Comparison of ENCODE assay signal across 17 mouse cellular contexts in the genomic region with DNA sequence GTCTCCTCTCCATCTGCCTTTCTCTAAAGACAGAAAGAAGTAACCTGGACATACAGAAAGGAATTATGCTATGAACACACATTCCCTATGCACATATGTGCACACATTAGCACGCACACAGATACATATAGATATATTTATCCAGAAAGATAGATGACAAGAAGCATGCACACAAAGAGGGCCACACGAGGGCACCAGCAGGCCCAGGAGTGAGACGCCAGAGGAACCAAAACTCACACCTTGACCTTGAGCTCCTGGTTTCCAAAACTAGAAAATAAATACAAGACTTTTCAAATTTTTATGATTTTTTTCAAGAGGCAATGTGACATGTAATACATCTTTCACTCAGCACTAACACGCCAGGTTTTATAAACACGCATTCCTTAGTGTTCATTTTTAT.
DNase-seq lines count a peak whose midpoint lies in the region; ATAC-seq and TF ChIP-seq lines count a peak whose summit lies in the region.
"Had no signal": no experiment of that assay in that cellular context is flagged by ENCODE, and none has a peak within 500 bp of the region (broad histone marks: within the 10 kb centered on the region; RNA-seq: fewer than 3 reads in every experiment).

No protein-coding gene starts in this region.

- no peak for DNase-seq in heart, adult 2 months
- no peak for DNase-seq in heart, postnatal 36 days
- no peak for DNase-seq in lung, embryonic 14.5 days
- DNase-seq in lung, postnatal 14 days: no peak
- no peak for DNase-seq in CH12.LX (ENCODE audit: extremely low read depth)
- DNase-seq in brain, adult 2 months (ENCODE audit: low read depth, low spot score): peak; percentile 28
- no peak for DNase-seq in testis, postnatal 14 days (ENCODE audit: low spot score)
- DNase-seq: gastrocnemius, postnatal 14 days; kidney, adult 9 months; liver; right cerebral cortex, postnatal 25 days had no signal

- no peaks in the 10 kb centered on the region for H3K79me2 ChIP-seq in heart, adult 2 months (replicated peaks; ENCODE audit: control insufficient read depth, insufficient read depth, low read length)
- H3K79me2 ChIP-seq in CH12.LX (replicated peaks; ENCODE audit: control insufficient read depth, extremely low read depth, insufficient read depth, poor library complexity, severe bottlenecking): no peaks in the 10 kb centered on the region

- ATAC-seq in lung, embryonic 14.5 days (ENCODE audit: insufficient read depth): no peak
- ATAC-seq: forebrain, embryonic 16.5 days; midbrain, embryonic 13.5 days had no signal

- intact Hi-C loops in heart, adult 2 months (cut with DNase I): no loop called here
- intact Hi-C loops in heart, postnatal 36 days (cut with DNase I): no loop called here

- in situ Hi-C loops in CH12.LX (cut with MboI; ENCODE audit: low pct_ligation_motif_present, low pct_unique_long_range_greater_than_20kb, low sequenced_read_pairs): no loop called here

- no peaks in the 10 kb centered on the region for H3K36me3 ChIP-seq in heart, adult 2 months (ENCODE audit: control insufficient read depth, insufficient read depth, low read length)
- no peaks in the 10 kb centered on the region for H3K36me3 ChIP-seq in lung, embryonic 14.5 days (ENCODE audit: insufficient read depth)
- H3K36me3 ChIP-seq in CH12.LX (replicated peaks in 1 of 2; ENCODE audit: control insufficient read depth in 1 of 2, insufficient read depth in 1 of 2, low read length in 1 of 2): no peaks in the 10 kb centered on the region
- H3K36me3 ChIP-seq: embryonic facial prominence, embryonic 15.5 days; heart, embryonic 13.5 days; midbrain, embryonic 13.5 days had no signal

- TF ChIP-seq EP300 in heart, adult 2 months (IDR thresholded peaks at IDR 0.05; ENCODE audit: insufficient read depth, low read depth, low read length): no peak
- TF ChIP-seq EP300 in CH12.LX (IDR thresholded peaks at IDR 0.05; ENCODE audit: low read length): no peak

- H3K4me3 ChIP-seq in heart, adult 2 months: no peak overlapping the region
- H3K4me3 ChIP-seq in lung, embryonic 14.5 days (ENCODE audit: low read depth, low read length): no peak overlapping the region
- no peak overlapping the region for H3K4me3 ChIP-seq in CH12.LX (replicated peaks in 1 of 3; ENCODE audit: low read depth in 2 of 3, low read length in 2 of 3, poor library complexity in 1 of 3)
- H3K4me3 ChIP-seq: embryonic facial prominence, embryonic 15.5 days; heart, embryonic 13.5 days; midbrain, embryonic 13.5 days had no signal

- H3K9me3 ChIP-seq in lung, embryonic 14.5 days (ENCODE audit: low read depth, low read length): no peaks in the 10 kb centered on the region
- H3K9me3 ChIP-seq in CH12.LX (replicated peaks; ENCODE audit: low read length): peaks cover 3% of the 10 kb centered on the region
- H3K9me3 ChIP-seq: embryonic facial prominence, embryonic 15.5 days; heart, embryonic 13.5 days; midbrain, embryonic 13.5 days had no signal

- peak; percentile 56 for TF ChIP-seq RAD21 in CH12.LX (IDR thresholded peaks at IDR 0.05; ENCODE audit: low read depth, low read length)

- TF ChIP-seq CTCF in heart, adult 2 months (IDR thresholded peaks at IDR 0.05): peak; percentile 15; the same call in 1 of the 2 replicates
- TF ChIP-seq CTCF in lung, embryonic 14.5 days (IDR thresholded peaks at IDR 0.05; ENCODE audit: low read depth): peak; percentile 39; the same call in 1 of the 2 replicates
- peak in 1 of 2 experiments; percentile 54; a peak in 2 of 4 replicates for TF ChIP-seq CTCF in CH12.LX (conservative IDR thresholded peaks at IDR 0.05 in 1 of 2, IDR thresholded peaks at IDR 0.05 in 1 of 2; ENCODE audit: low read depth in 2 of 2, low read length in 2 of 2)

- TF ChIP-seq POLR2A in heart, adult 2 months (IDR thresholded peaks at IDR 0.05; ENCODE audit: insufficient read depth, low read depth, low read length): no peak
- TF ChIP-seq POLR2A in CH12.LX (IDR thresholded peaks at IDR 0.05; ENCODE audit: low read depth, low read length): no peak

- H3K4me2 ChIP-seq in lung, embryonic 14.5 days: no peak overlapping the region
- no peak overlapping the region for H3K4me2 ChIP-seq in CH12.LX (ENCODE audit: insufficient read depth, low read depth, poor library complexity, severe bottlenecking)
- H3K4me2 ChIP-seq: embryonic facial prominence, embryonic 15.5 days; heart, embryonic 13.5 days; hindbrain, embryonic 14.5 days; midbrain, embryonic 13.5 days had no signal

- no peak overlapping the region for H3K9ac ChIP-seq in heart, adult 2 months (ENCODE audit: low read depth, low read length)
- H3K9ac ChIP-seq in lung, embryonic 14.5 days: no peak overlapping the region
- no peak overlapping the region for H3K9ac ChIP-seq in CH12.LX (ENCODE audit: insufficient read depth, low read depth)
- H3K9ac ChIP-seq: embryonic facial prominence, embryonic 15.5 days; heart, embryonic 13.5 days; hindbrain, embryonic 14.5 days; midbrain, embryonic 13.5 days had no signal

- dilution Hi-C loops in CH12.LX (cut with MboI; ENCODE audit: extremely low pct_ligation_motif_present, extremely low pct_unique_long_range_greater_than_20kb, low sequenced_read_pairs): no loop called here

- 77% methylated on average over 5 of the region's 5 CpGs for WGBS in heart, adult 2 months
- 54% methylated on average over 5 of the region's 5 CpGs for WGBS in lung, embryonic 14.5 days

- no peaks in the 10 kb centered on the region for H3K27me3 ChIP-seq in heart, adult 2 months (ENCODE audit: control insufficient read depth, insufficient read depth, low read length)
- H3K27me3 ChIP-seq in lung, embryonic 14.5 days (ENCODE audit: insufficient read depth, low read length): no peaks in the 10 kb centered on the region
- peaks cover 23% of the 10 kb centered on the region for H3K27me3 ChIP-seq in CH12.LX (replicated peaks)
- H3K27me3 ChIP-seq: embryonic facial prominence, embryonic 15.5 days; heart, embryonic 13.5 days; midbrain, embryonic 13.5 days had no signal

- H3K4me1 ChIP-seq in heart, adult 2 months (ENCODE audit: control insufficient read depth, insufficient read depth, low read length): no peaks in the 10 kb centered on the region
- H3K4me1 ChIP-seq in lung, embryonic 14.5 days (ENCODE audit: insufficient read depth): no peaks in the 10 kb centered on the region
- peaks cover 0 to 7% of the 10 kb centered on the region in 2 experiments; a peak in 3 of 4 replicates for H3K4me1 ChIP-seq in CH12.LX (ENCODE audit: control insufficient read depth in 1 of 2, insufficient read depth in 2 of 2)
- H3K4me1 ChIP-seq: midbrain, embryonic 13.5 days had no signal

- H3K27ac ChIP-seq in heart, adult 2 months: no peak overlapping the region
- no peak overlapping the region for H3K27ac ChIP-seq in lung, embryonic 14.5 days (ENCODE audit: low read depth)
- H3K27ac ChIP-seq in CH12.LX (ENCODE audit: insufficient read depth, low read depth): no peak overlapping the region
- H3K27ac ChIP-seq: embryonic facial prominence, embryonic 15.5 days; heart, embryonic 13.5 days; hindbrain, embryonic 14.5 days; macrophage; midbrain, embryonic 13.5 days had no signal

TF ChIP-seq in CH12.LX, 34 proteins besides CTCF, POLR2A, EP300 and RAD21:
- TF ChIP-seq PAX5 (IDR thresholded peaks at IDR 0.05; ENCODE audit: low read length) (no peak), ZMIZ1 (IDR thresholded peaks at IDR 0.05; ENCODE audit: low read depth, low read length) (no peak), SMC3 (IDR thresholded peaks at IDR 0.05; ENCODE audit: low read depth, low read length) (peak; percentile 56)
TF ChIP-seq in CH12.LX: peak in this region for 1.
